In the genomic region with DNA sequence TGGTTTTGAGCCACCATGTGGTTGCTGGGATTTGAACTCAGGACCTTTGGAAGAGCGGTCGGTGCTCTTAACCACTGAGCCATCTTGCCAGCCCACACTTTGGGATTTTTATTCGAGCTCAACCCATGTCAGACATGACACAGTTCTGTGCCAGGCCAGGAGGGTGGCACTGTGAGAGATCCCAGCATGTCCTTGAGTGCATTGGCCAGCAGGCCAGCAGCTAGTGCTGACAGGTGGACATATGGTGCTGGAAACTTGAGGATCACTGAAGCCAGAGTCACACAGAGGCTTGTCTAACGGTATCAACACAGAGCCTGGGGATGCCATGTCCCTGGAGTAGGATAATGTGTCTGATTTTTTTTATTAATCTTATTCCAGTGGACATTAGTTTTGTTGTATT, we compare ENCODE assay signal across 33 mouse cellular contexts. TPM values are rescaled to one million over a fixed set of nuclear protein-coding genes. Genes with fewer than 3 reads are reported as not detected.
DNase-seq lines count a peak whose midpoint lies in the region; ATAC-seq lines count a peak whose summit lies in the region.
"Had no signal": no experiment of that assay in that cellular context is flagged by ENCODE, and none has a peak within 500 bp of the region (broad histone marks: within the 10 kb centered on the region; RNA-seq: fewer than 3 reads in every experiment).

No protein-coding gene starts in this region.

- no peak for DNase-seq in cerebellum, postnatal 4 days (ENCODE audit: low spot score in 2 of 2)
- DNase-seq in midbrain, embryonic 11.5 days (ENCODE audit: low spot score, missing footprints) = peak; percentile 51
- peak; percentile 91 for DNase-seq in cerebellum, adult 9-10 months
- DNase-seq in cerebellum, postnatal 36 days = peak; percentile 82
- no peak for DNase-seq in spleen, postnatal 36 days (ENCODE audit: low spot score in 2 of 2)
- DNase-seq: adrenal gland, postnatal 10 days; gastrocnemius, adult 2 months; gastrocnemius, postnatal 36 days; heart, adult 18-20 months; kidney, adult 8-10 months; kidney, postnatal 10 days; layer of hippocampus, postnatal 36 days; left cerebral cortex, postnatal 4 days; liver, postnatal 0 days; lung, postnatal 4 days; right cerebral cortex, postnatal 25 days; thymus, postnatal 25 days had no signal

- no peak overlapping the region for H3K27ac ChIP-seq in midbrain, embryonic 11.5 days (ENCODE audit: low read depth, low read length)
- H3K27ac ChIP-seq in midbrain, embryonic 16.5 days (ENCODE audit: low read length) = no peak overlapping the region
- no peak overlapping the region for H3K27ac ChIP-seq in neural tube, embryonic 15.5 days (replicated peaks)
- H3K27ac ChIP-seq: forebrain, embryonic 12.5 days; gastrocnemius, adult 2 months; hindbrain, embryonic 15.5 days; liver, embryonic 12.5 days; midbrain, embryonic 10.5 days; neural tube, embryonic 13.5 days had no signal

- WGBS in midbrain, embryonic 11.5 days = 92% methylated on average over 4 of the region's 4 CpGs
- 92% methylated on average over 4 of the region's 4 CpGs for WGBS in midbrain, embryonic 16.5 days
- WGBS in neural tube, embryonic 15.5 days = 94% methylated on average over 4 of the region's 4 CpGs

- no peak overlapping the region for H3K9ac ChIP-seq in midbrain, embryonic 11.5 days (ENCODE audit: low read length)
- H3K9ac ChIP-seq in midbrain, embryonic 16.5 days (ENCODE audit: low read depth, low read length) = no peak overlapping the region
- H3K9ac ChIP-seq in neural tube, embryonic 15.5 days (replicated peaks) = no peak overlapping the region
- H3K9ac ChIP-seq: forebrain, embryonic 12.5 days; hindbrain, embryonic 15.5 days; liver, embryonic 12.5 days; liver, postnatal 0 days; neural tube, embryonic 13.5 days had no signal

- no peaks in the 10 kb centered on the region for H3K27me3 ChIP-seq in midbrain, embryonic 11.5 days (ENCODE audit: control insufficient read depth, insufficient read depth, low read length)
- H3K27me3 ChIP-seq in midbrain, embryonic 16.5 days (ENCODE audit: control insufficient read depth, insufficient read depth, low read depth, low read length) = no peaks in the 10 kb centered on the region
- H3K27me3 ChIP-seq in neural tube, embryonic 15.5 days (replicated peaks) = no peaks in the 10 kb centered on the region
- H3K27me3 ChIP-seq: CH12.LX; forebrain, embryonic 12.5 days; hindbrain, embryonic 15.5 days; liver, embryonic 12.5 days; neural tube, embryonic 13.5 days; Patski had no signal

- peak; percentile 83 for ATAC-seq in cerebellum, adult (ENCODE audit: insufficient number of reproducible peaks, low FRiP score, low TSS enrichment)
- ATAC-seq in midbrain, embryonic 11.5 days (ENCODE audit: low FRiP score) = no peak
- ATAC-seq in midbrain, embryonic 16.5 days = no peak
- ATAC-seq in neural tube, embryonic 15.5 days (ENCODE audit: low FRiP score) = no peak
- ATAC-seq: liver, embryonic 12.5 days; liver, postnatal 0 days; Patski had no signal

- H3K4me2 ChIP-seq in midbrain, embryonic 11.5 days = no peak overlapping the region
- H3K4me2 ChIP-seq in midbrain, embryonic 16.5 days (ENCODE audit: low read length) = no peak overlapping the region
- H3K4me2 ChIP-seq in neural tube, embryonic 15.5 days = no peak overlapping the region
- H3K4me2 ChIP-seq: forebrain, embryonic 12.5 days; heart, embryonic 11.5 days; hindbrain, embryonic 15.5 days; liver, embryonic 12.5 days; neural tube, embryonic 13.5 days had no signal

- H3K4me1 ChIP-seq in midbrain, embryonic 11.5 days (ENCODE audit: control insufficient read depth, insufficient read depth, low read length) = no peaks in the 10 kb centered on the region
- H3K4me1 ChIP-seq in midbrain, embryonic 16.5 days (ENCODE audit: control insufficient read depth, insufficient read depth, low read length) = peaks cover 6% of the 10 kb centered on the region
- peaks cover 9% of the 10 kb centered on the region for H3K4me1 ChIP-seq in neural tube, embryonic 15.5 days
- H3K4me1 ChIP-seq: forebrain, embryonic 12.5 days had no signal

- H3K9me3 ChIP-seq in midbrain, embryonic 11.5 days (ENCODE audit: control insufficient read depth, low read length) = no peaks in the 10 kb centered on the region
- H3K9me3 ChIP-seq in midbrain, embryonic 16.5 days (replicated peaks; ENCODE audit: control insufficient read depth, low read length, poor library complexity, severe bottlenecking) = no peaks in the 10 kb centered on the region
- H3K9me3 ChIP-seq in neural tube, embryonic 15.5 days (replicated peaks) = no peaks in the 10 kb centered on the region
- H3K9me3 ChIP-seq: forebrain, embryonic 12.5 days; G1E; hindbrain, embryonic 15.5 days; liver, embryonic 12.5 days; midbrain, embryonic 10.5 days; neural tube, embryonic 13.5 days had no signal

- no peak overlapping the region for H3K4me3 ChIP-seq in midbrain, embryonic 11.5 days (ENCODE audit: low read depth, low read length)
- no peak overlapping the region for H3K4me3 ChIP-seq in midbrain, embryonic 16.5 days (ENCODE audit: low read depth, low read length)
- no peak overlapping the region for H3K4me3 ChIP-seq in neural tube, embryonic 15.5 days (replicated peaks)
- H3K4me3 ChIP-seq: erythroblast, embryonic 14.5 days; forebrain, embryonic 12.5 days; gastrocnemius, adult 2 months; hindbrain, embryonic 15.5 days; liver, embryonic 12.5 days; midbrain, embryonic 10.5 days; myocyte; neural tube, embryonic 13.5 days had no signal

- H3K36me3 ChIP-seq in midbrain, embryonic 11.5 days (ENCODE audit: control insufficient read depth, insufficient read depth, low read length) = peaks cover 5% of the 10 kb centered on the region; the same call in 1 of the 2 replicates
- peaks cover 13% of the 10 kb centered on the region for H3K36me3 ChIP-seq in midbrain, embryonic 16.5 days (ENCODE audit: control insufficient read depth, insufficient read depth, low read length)
- peaks cover 49% of the 10 kb centered on the region for H3K36me3 ChIP-seq in neural tube, embryonic 15.5 days

RNA-seq across cellular contexts. Expression of a gene that starts 7.5 kb away (rescaled TPM):
- polyA plus RNA-seq in midbrain, embryonic 11.5 days (2014; fragmentation: Nextera tagmentation; extraction: Ambion mirVana) = 28.0 and 29.7 TPM in 2 replicates
- 81.4 and 84.3 TPM in 2 replicates for polyA plus RNA-seq in midbrain, embryonic 16.5 days (2015; fragmentation: Nextera tagmentation; extraction: Ambion mirVana)
- 57.3 and 61.7 TPM in 2 replicates for polyA plus RNA-seq in neural tube, embryonic 15.5 days (2015; fragmentation: Nextera tagmentation; extraction: Ambion mirVana)

RNA-seq across cellular contexts. Expression of a gene that starts 8.3 kb away (rescaled TPM):
- polyA plus RNA-seq in midbrain, embryonic 11.5 days (2014; fragmentation: Nextera tagmentation; extraction: Ambion mirVana) = 38.8 and 43.3 TPM in 2 replicates
- 42.3 and 42.5 TPM in 2 replicates for polyA plus RNA-seq in midbrain, embryonic 16.5 days (2015; fragmentation: Nextera tagmentation; extraction: Ambion mirVana)
- polyA plus RNA-seq in neural tube, embryonic 15.5 days (2015; fragmentation: Nextera tagmentation; extraction: Ambion mirVana) = 37.3 and 37.4 TPM in 2 replicates

RNA-seq across cellular contexts. Expression of a gene that starts 17.6 kb away (rescaled TPM):
- 0.87 and 1.3 TPM in 2 replicates for polyA plus RNA-seq in midbrain, embryonic 11.5 days (2014; fragmentation: Nextera tagmentation; extraction: Ambion mirVana)
- polyA plus RNA-seq in midbrain, embryonic 16.5 days (2015; fragmentation: Nextera tagmentation; extraction: Ambion mirVana) = 0.23 and 0.34 TPM in 2 replicates
- 0.40 and 0.41 TPM in 2 replicates for polyA plus RNA-seq in neural tube, embryonic 15.5 days (2015; fragmentation: Nextera tagmentation; extraction: Ambion mirVana)

RNA-seq across cellular contexts. Expression of a gene that starts 25.2 kb away (rescaled TPM):
- 94.1 and 97.1 TPM in 2 replicates for polyA plus RNA-seq in midbrain, embryonic 11.5 days (2014; fragmentation: Nextera tagmentation; extraction: Ambion mirVana)
- 89.6 and 101 TPM in 2 replicates for polyA plus RNA-seq in midbrain, embryonic 16.5 days (2015; fragmentation: Nextera tagmentation; extraction: Ambion mirVana)
- 93.4 and 102 TPM in 2 replicates for polyA plus RNA-seq in neural tube, embryonic 15.5 days (2015; fragmentation: Nextera tagmentation; extraction: Ambion mirVana)

RNA-seq across cellular contexts. Expression of a gene that starts 38.4 kb away (rescaled TPM):
- 0.20 TPM in 1 of 2 replicates, not detected in the other for polyA plus RNA-seq in midbrain, embryonic 11.5 days (2014; fragmentation: Nextera tagmentation; extraction: Ambion mirVana)
- 0.30 TPM in 1 of 2 replicates, not detected in the other for polyA plus RNA-seq in midbrain, embryonic 16.5 days (2015; fragmentation: Nextera tagmentation; extraction: Ambion mirVana)
- polyA plus RNA-seq in neural tube, embryonic 15.5 days (2015; fragmentation: Nextera tagmentation; extraction: Ambion mirVana) = 0.29 TPM in 1 of 2 replicates, not detected in the other
- polyA plus RNA-seq: erythroblast, embryonic 14.5 days; heart, embryonic 11.5 days; heart, postnatal 0 days; liver, embryonic 12.5 days; liver, postnatal 0 days; midbrain, postnatal 0 days; neural tube, embryonic 13.5 days had no signal

Comparison
In these comparisons a context has a peak if more than half of its experiments do, and no peak if none do; other contexts are left out.
1. DNase-seq: peak in midbrain, embryonic 11.5 days (single experiment), cerebellum, adult 9-10 months (single experiment) and cerebellum, postnatal 36 days (2 of 2); none in cerebellum, postnatal 4 days (0 of 2) and spleen, postnatal 36 days (0 of 2).